Mouse (Mus musculus) heart, adult 11 months (tissue): ENCODE data around the gene Olfr761.

Experiments used
- DNase-seq: peaks from one replicate; pipeline ENCODE4 v3.0.0; 2022

Olfr761 gene

GRCm38 (mm10) chr17:37952979-37953378 lies at the start of gene Olfr761:
Gene Olfr761 (minus strand): TSS chr17:37953079.
- DNase-seq: no peak

GRCm38 (mm10) chr17:37995635-37996307 lies 42.9 kb upstream of the Olfr761 start:
- no peak for DNase-seq

GRCm38 (mm10) chr17:37990453-37990961 lies 37.6 kb upstream of the Olfr761 start:
- no peak for DNase-seq

- DNase-seq: no peak
These were observed 20.7 kb upstream of the Olfr761 start for GRCm38 (mm10) chr17:37973591-37973990.

GRCm38 (mm10) chr17:37920248-37920647 lies 32.6 kb downstream of the Olfr761 start, which contains the start of gene Olfr128:
Gene Olfr128 (plus strand): TSS chr17:37920548.
- DNase-seq: no peak

- peak; percentile 61 for DNase-seq
These were observed 46.1 kb downstream of the Olfr761 start for GRCm38 (mm10) chr17:37906821-37907220.
